Mouse (Mus musculus) heart, adult 2 months (tissue): ENCODE data around the gene Tgm3.

Source experiments
- CTCF ChIP-seq: fragments of 200-600 bp; IDR thresholded peaks from 2 replicates; pipeline ENCODE4 v1.8.1; 2022; ENCODE audit warnings: antibody characterized with exemption, mild to moderate bottlenecking, moderate library complexity
- EP300 ChIP-seq: fragments of 200-500 bp; IDR thresholded peaks from 2 replicates; pipeline ENCODE4 v1.6.1; 2011; ENCODE audit warnings: low read depth, low read length, control low read depth; ENCODE audit not compliant: insufficient read depth
- POLR2A ChIP-seq: fragments of 200-500 bp; IDR thresholded peaks from 2 replicates; pipeline ENCODE4 v1.6.1; 2011; ENCODE audit warnings: mild to moderate bottlenecking, low read depth, low read length, control low read depth; ENCODE audit not compliant: insufficient read depth

DNA sequence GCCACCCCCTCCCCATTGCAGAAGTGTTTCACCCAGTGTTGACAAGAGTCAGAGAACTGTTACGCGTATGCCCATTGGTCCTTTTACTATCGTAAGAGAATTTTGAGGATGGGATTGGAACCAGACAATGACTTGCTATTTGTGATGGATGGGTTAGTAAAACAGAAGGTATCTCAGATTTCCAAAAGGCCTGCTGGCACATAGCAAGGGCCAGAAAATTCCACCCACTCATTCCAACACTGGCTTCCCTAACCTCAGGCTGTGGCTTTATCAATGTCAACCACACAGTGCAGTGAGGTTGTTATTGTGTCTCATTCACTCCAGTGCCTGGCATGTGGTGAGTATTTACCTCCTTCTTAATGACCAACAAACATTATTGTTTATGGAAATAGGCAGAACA lies 11.5 kb upstream of the Tgm3 start:
- TF ChIP-seq CTCF (no peak), POLR2A (no peak), EP300 (no peak)
